Mouse (Mus musculus) MEL (cell line): Measurements from ENCODE around the gene Hmg20b. TPM values are rescaled to one million over a fixed set of nuclear protein-coding genes. Genes with fewer than 3 reads are reported as not detected.

Experiments used
- DNase-seq: peaks from one replicate; pipeline ENCODE4 v3.0.0; 2011; ENCODE audit warnings: low read depth, low spot score
- H3K27ac ChIP-seq: 2 replicates; pipeline ENCODE4 v1.5.1; 2012; ENCODE audit warnings: low read depth, mild to moderate bottlenecking, control low read depth, low read length, moderate library complexity; ENCODE audit not compliant: control insufficient read depth
- H3K27me3 ChIP-seq, 2 experiments: fragments of 150-350 bp in 1 of 2; sonication (generic) in 1 of 2; 2 replicates each; pipeline ENCODE4 v1.6.1; 2012; ENCODE audit warnings: low read length in 2 of 2, mild to moderate bottlenecking in 2 of 2, improper control_type of control experiment in 1 of 2, moderate library complexity in 1 of 2; ENCODE audit not compliant: insufficient read depth in 2 of 2, control insufficient read depth in 1 of 2
- H3K36me3 ChIP-seq, 2 experiments: 2 replicates each; pipeline ENCODE4 v1.6.1; 2012 to 2014; ENCODE audit warnings: low read length in 2 of 2, improper control_type of control experiment in 1 of 2, inconsistent platforms in 1 of 2, mild to moderate bottlenecking in 1 of 2; ENCODE audit not compliant: insufficient read depth in 2 of 2, control insufficient read depth in 1 of 2
- H3K4me1 ChIP-seq, 2 experiments: fragments of 150-350 bp in 1 of 2; sonication (generic) in 1 of 2; 2 replicates each; pipeline ENCODE4 v1.6.1; 2012; ENCODE audit warnings: low read length in 2 of 2, improper control_type of control experiment in 1 of 2, mild to moderate bottlenecking in 1 of 2; ENCODE audit not compliant: insufficient read depth in 2 of 2, control insufficient read depth in 1 of 2
- H3K4me3 ChIP-seq, 2 experiments: fragments of 150-350 bp in 1 of 2; sonication (generic) in 1 of 2; 2 replicates each; pipeline ENCODE4 v1.5.1; 2012; ENCODE audit warnings: low read depth in 2 of 2, low read length in 2 of 2, mild to moderate bottlenecking in 2 of 2, moderate library complexity in 2 of 2, control low read depth in 1 of 2, improper control_type of control experiment in 1 of 2; ENCODE audit not compliant: control insufficient read depth in 1 of 2, insufficient read depth in 1 of 2
- H3K79me2 ChIP-seq: 2 replicates; pipeline ENCODE4 v1.6.1; 2012; ENCODE audit warnings: mild to moderate bottlenecking, low read length, moderate library complexity; ENCODE audit not compliant: control insufficient read depth, poor library complexity, insufficient read depth
- H3K9ac ChIP-seq: 2 replicates; pipeline ENCODE4 v1.6.1; 2012; ENCODE audit warnings: low read depth, mild to moderate bottlenecking, control low read depth, low read length, moderate library complexity; ENCODE audit not compliant: control insufficient read depth, poor library complexity, severe bottlenecking
- H3K9me3 ChIP-seq: fragments of 150-350 bp; sonication (generic); replicated peaks from 2 replicates; pipeline ENCODE4 v1.6.1; 2012; ENCODE audit warnings: mild to moderate bottlenecking, low read length, improper control_type of control experiment, moderate library complexity; ENCODE audit not compliant: insufficient read depth
- BHLHE40 ChIP-seq: IDR thresholded peaks from 2 replicates; pipeline ENCODE4 v1.6.1; 2012; ENCODE audit warnings: low read depth, mild to moderate bottlenecking, inconsistent platforms, low read length, improper control_type of control experiment, borderline replicate concordance
- CHD1 ChIP-seq: IDR thresholded peaks from 2 replicates; pipeline ENCODE4 v1.6.1; 2012; ENCODE audit warnings: low read depth, mild to moderate bottlenecking, inconsistent platforms, low read length, improper control_type of control experiment
- CTCF ChIP-seq, 3 experiments: IDR thresholded peaks in 2 of 3; conservative IDR thresholded peaks in 1 of 3; 2 replicates each; pipeline ENCODE4 v1.5.1; 2011 to 2012; ENCODE audit warnings: low read length in 3 of 3, low read depth in 2 of 3, mild to moderate bottlenecking in 2 of 3, improper control_type of control experiment in 1 of 3, inconsistent platforms in 1 of 3, mixed read lengths in 1 of 3, moderate library complexity in 1 of 3; ENCODE audit not compliant: control insufficient read depth in 1 of 3, insufficient read depth in 1 of 3, poor library complexity in 1 of 3, severe bottlenecking in 1 of 3
- E2F4 ChIP-seq: IDR thresholded peaks from 2 replicates; pipeline ENCODE4 v1.6.1; 2011; ENCODE audit warnings: low read depth, low read length, improper control_type of control experiment, borderline replicate concordance
- GABPA ChIP-seq: IDR thresholded peaks from 2 replicates; pipeline ENCODE4 v1.6.1; 2012; ENCODE audit warnings: low read depth, mild to moderate bottlenecking, inconsistent platforms, low read length, improper control_type of control experiment, moderate library complexity
- JUND ChIP-seq: IDR thresholded peaks from 2 replicates; pipeline ENCODE4 v1.6.1; 2011; ENCODE audit warnings: low read depth, mild to moderate bottlenecking, improper control_type of control experiment, low read length
- KAT2A ChIP-seq: conservative IDR thresholded peaks from 2 replicates; pipeline ENCODE4 v1.6.1; 2012; ENCODE audit warnings: low read depth, low read length, improper control_type of control experiment, inconsistent platforms
- MAFK ChIP-seq: IDR thresholded peaks from 2 replicates; pipeline ENCODE4 v1.6.1; 2011; ENCODE audit warnings: low read depth, mild to moderate bottlenecking, low read length, improper control_type of control experiment, borderline replicate concordance
- MAX ChIP-seq: IDR thresholded peaks from 2 replicates; pipeline ENCODE4 v1.6.1; 2011; ENCODE audit warnings: low read length, improper control_type of control experiment
- MYB ChIP-seq: IDR thresholded peaks from 2 replicates; pipeline ENCODE4 v1.6.1; 2011; ENCODE audit warnings: mild to moderate bottlenecking, low read depth, low read length, improper control_type of control experiment
- POLR2A ChIP-seq, 2 experiments: IDR thresholded peaks; 2 replicates each; pipeline ENCODE4 v1.6.1; 2011 to 2012; ENCODE audit warnings: low read length in 2 of 2, mild to moderate bottlenecking in 2 of 2, control low read depth in 1 of 2, improper control_type of control experiment in 1 of 2, low read depth in 1 of 2, moderate library complexity in 1 of 2; ENCODE audit not compliant: control insufficient read depth in 1 of 2, insufficient read depth in 1 of 2, poor library complexity in 1 of 2
- POLR2AphosphoS5 ChIP-seq: IDR thresholded peaks from 2 replicates; pipeline ENCODE4 v1.6.1; 2012; ENCODE audit warnings: low read depth, borderline replicate concordance, mild to moderate bottlenecking, inconsistent platforms, low read length, moderate library complexity, mixed read lengths
- RAD21 ChIP-seq: IDR thresholded peaks from 2 replicates; pipeline ENCODE4 v1.6.1; 2011; ENCODE audit warnings: mild to moderate bottlenecking, low read depth, low read length, improper control_type of control experiment
- RCOR1 ChIP-seq: IDR thresholded peaks from 2 replicates; pipeline ENCODE4 v1.6.1; 2012; ENCODE audit warnings: low read depth, mild to moderate bottlenecking, inconsistent platforms, low read length, improper control_type of control experiment
- SIN3A ChIP-seq: IDR thresholded peaks from 2 replicates; pipeline ENCODE4 v1.6.1; 2012; ENCODE audit warnings: low read length, improper control_type of control experiment, inconsistent platforms
- SMC3 ChIP-seq: IDR thresholded peaks from 2 replicates; pipeline ENCODE4 v1.6.1; 2011; ENCODE audit warnings: low read depth, low read length, improper control_type of control experiment
- TAL1 ChIP-seq: IDR thresholded peaks from 2 replicates; pipeline ENCODE4 v1.6.1; 2012; ENCODE audit warnings: mild to moderate bottlenecking, inconsistent platforms, low read length, moderate library complexity, mixed read lengths
- UBTF ChIP-seq: IDR thresholded peaks from 2 replicates; pipeline ENCODE4 v1.6.1; 2012; ENCODE audit warnings: low read depth, mild to moderate bottlenecking, inconsistent platforms, low read length, improper control_type of control experiment, moderate library complexity, borderline replicate concordance; ENCODE audit not compliant: insufficient read depth
- USF2 ChIP-seq, 2 experiments: IDR thresholded peaks; 2 replicates each; pipeline ENCODE4 v1.6.1; 2011 to 2012; ENCODE audit warnings: improper control_type of control experiment in 2 of 2, low read length in 2 of 2, borderline replicate concordance in 1 of 2, inconsistent platforms in 1 of 2, low read depth in 1 of 2, mild to moderate bottlenecking in 1 of 2; ENCODE audit not compliant: insufficient read depth in 1 of 2
- ZMIZ1 ChIP-seq: IDR thresholded peaks from 2 replicates; pipeline ENCODE4 v1.6.1; 2012; ENCODE audit warnings: low read depth, mild to moderate bottlenecking, inconsistent platforms, low read length, improper control_type of control experiment, moderate library complexity
- ZNF384 ChIP-seq: IDR thresholded peaks from 2 replicates; pipeline ENCODE4 v1.6.1; 2012; ENCODE audit warnings: low read depth, mild to moderate bottlenecking, inconsistent platforms, low read length, improper control_type of control experiment
- polyA plus RNA-seq, 2 experiments: library from polyadenylated mRNA; stranded (reverse) in 1 of 2; unstranded in 1 of 2; fragments of >175 nt in 1 of 2; fragments of >200 nt in 1 of 2; gene quantifications; 2 replicates each; pipeline versions ENCODE4 v1.2.1 to v1.2.4; 2012; ENCODE audit warnings: low replicate concordance in 2 of 2, low read depth in 1 of 2; ENCODE audit not compliant: insufficient read length in 2 of 2, insufficient read depth in 1 of 2, missing spikeins in 1 of 2
- total RNA-seq: library from RNA; depleted of rRNA; stranded (reverse); fragments of 300-350 nt; gene quantifications from 2 replicates; pipeline ENCODE4 v1.2.3, GENCODE M21; 2012

Hmg20b gene
- total and polyA plus RNA-seq, 3 experiments, result 27.0 to 92.7 TPM; not detected in 1

DNA sequence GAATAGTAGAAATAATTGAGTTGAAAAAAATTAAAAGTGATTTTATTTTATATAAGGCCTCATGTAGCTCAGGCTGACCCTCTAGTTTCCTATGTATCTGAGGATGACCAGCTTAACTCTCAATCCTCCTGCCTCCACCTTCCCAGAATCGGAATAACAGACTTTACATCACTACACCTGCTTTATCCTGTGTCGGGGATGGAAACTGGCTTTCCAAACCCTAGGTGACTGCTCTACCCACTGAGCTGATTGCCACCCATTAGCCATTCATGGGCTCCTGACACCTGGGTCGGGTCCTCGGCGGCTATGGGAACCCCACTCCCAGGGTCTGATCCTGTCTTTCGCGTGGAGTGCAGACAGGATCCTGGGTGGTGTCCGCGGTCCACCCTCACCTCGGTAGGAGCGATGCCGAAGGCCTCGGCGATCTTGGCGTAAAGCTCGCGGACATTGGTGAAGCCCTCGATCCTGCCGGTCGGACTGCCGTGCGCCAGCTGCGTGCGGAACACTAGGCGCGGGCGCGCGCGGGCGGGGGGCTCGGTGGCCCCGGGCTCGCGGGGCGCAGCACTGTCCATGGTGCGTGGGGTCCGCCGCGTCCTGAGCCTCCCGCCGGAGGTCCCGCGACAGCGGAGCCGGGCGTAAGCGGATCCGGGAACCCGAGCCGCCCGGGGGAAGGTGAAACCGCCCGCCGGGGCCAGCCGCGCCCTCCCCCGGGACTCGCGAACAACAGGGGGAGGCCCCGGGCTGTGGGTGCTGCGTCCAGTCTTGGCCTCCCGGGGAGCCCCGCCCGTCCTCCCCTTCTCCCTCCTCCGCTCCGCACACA lies 7.4 kb downstream of the Hmg20b start, which contains the start of gene Gipc3:
TSS of gene Gipc3 (minus strand) at position 581 of the 820 bp plus-strand sequence.
- H3K79me2 ChIP-seq, result no peaks in the 10 kb centered on the region
- TF ChIP-seq TAL1 (no peak), POLR2A (IDR thresholded peaks at IDR 0.05; ENCODE audit: control insufficient read depth in 1 of 2, insufficient read depth in 1 of 2, low read depth in 1 of 2, low read length in 2 of 2, poor library complexity in 1 of 2) (no peak), GABPA (no peak), RAD21 (no peak), CHD1 (no peak), USF2 (IDR thresholded peaks at IDR 0.05; ENCODE audit: borderline replicate concordance in 1 of 2, insufficient read depth in 1 of 2, low read depth in 1 of 2, low read length in 2 of 2) (no peak), ZMIZ1 (no peak), UBTF (no peak), JUND (no peak), E2F4 (no peak), CTCF (IDR thresholded peaks at IDR 0.05 in 2 of 3, conservative IDR thresholded peaks at IDR 0.05 in 1 of 3; ENCODE audit: control insufficient read depth in 1 of 3, insufficient read depth in 1 of 3, low read depth in 2 of 3, low read length in 3 of 3, poor library complexity in 1 of 3, severe bottlenecking in 1 of 3) (no peak), MAFK (no peak), MYB (no peak), BHLHE40 (no peak), SIN3A (no peak), KAT2A (no peak), POLR2AphosphoS5 (no peak)
- TF ChIP-seq, all 39 proteins: peak for 0
- no peaks in the 10 kb centered on the region for H3K27me3 ChIP-seq
- no peak for DNase-seq
- no peaks in the 10 kb centered on the region for H3K9me3 ChIP-seq
- H3K9ac ChIP-seq, result no peak within 1 kb of the TSS
- no peak within 1 kb of the TSS for H3K4me3 ChIP-seq
- no peaks in the 10 kb centered on the region; a peak in 1 of 4 replicates for H3K36me3 ChIP-seq
- no peak within 1 kb of the TSS for H3K27ac ChIP-seq
- H3K4me1 ChIP-seq, result peaks cover 8% of the 10 kb centered on the region in 2 experiments; a peak in 3 of 4 replicates

GRCm38 (mm10) chr10:81341333-81341949 lies 8.8 kb downstream of the Hmg20b start:
- Histone ChIP-seq H3K4me3 (no peak overlapping the region), H3K9me3 (no peaks in the 10 kb centered on the region), H3K36me3 (no peaks in the 10 kb centered on the region; a peak in 1 of 4 replicates), H3K9ac (no peak overlapping the region), H3K4me1 (peaks cover 8% of the 10 kb centered on the region in 2 experiments; a peak in 3 of 4 replicates), H3K27me3 (no peaks in the 10 kb centered on the region; a peak in 1 of 4 replicates), H3K79me2 (no peaks in the 10 kb centered on the region), H3K27ac (no peak overlapping the region)
- TF ChIP-seq RCOR1 (no peak), CTCF (IDR thresholded peaks at IDR 0.05 in 2 of 3, conservative IDR thresholded peaks at IDR 0.05 in 1 of 3; ENCODE audit: control insufficient read depth in 1 of 3, insufficient read depth in 1 of 3, low read depth in 2 of 3, low read length in 3 of 3, poor library complexity in 1 of 3, severe bottlenecking in 1 of 3) (peak; percentile 64 to 91 (median 79)), SMC3 (peak; percentile 55), MAX (no peak), RAD21 (0 out of 2 replicates have a peak, but pooled peaks have one; percentile 8), ZNF384 (no peak)
- peak; percentile 59 for DNase-seq
